Mouse (Mus musculus) fat pad, adult 2 months (tissue): ENCODE data around the gene Cacnb3.

Source experiments
- DNase-seq: peaks from one replicate; pipeline ENCODE4 v3.0.0-alpha.2; 2011; ENCODE audit warnings: low read depth, low spot score; ENCODE audit errors: extremely low read depth

Gene Cacnb3

GRCm38 (mm10) chr15:98674994-98675545, 44.4 kb downstream of the Cacnb3 start:
- no peak for DNase-seq

DNA sequence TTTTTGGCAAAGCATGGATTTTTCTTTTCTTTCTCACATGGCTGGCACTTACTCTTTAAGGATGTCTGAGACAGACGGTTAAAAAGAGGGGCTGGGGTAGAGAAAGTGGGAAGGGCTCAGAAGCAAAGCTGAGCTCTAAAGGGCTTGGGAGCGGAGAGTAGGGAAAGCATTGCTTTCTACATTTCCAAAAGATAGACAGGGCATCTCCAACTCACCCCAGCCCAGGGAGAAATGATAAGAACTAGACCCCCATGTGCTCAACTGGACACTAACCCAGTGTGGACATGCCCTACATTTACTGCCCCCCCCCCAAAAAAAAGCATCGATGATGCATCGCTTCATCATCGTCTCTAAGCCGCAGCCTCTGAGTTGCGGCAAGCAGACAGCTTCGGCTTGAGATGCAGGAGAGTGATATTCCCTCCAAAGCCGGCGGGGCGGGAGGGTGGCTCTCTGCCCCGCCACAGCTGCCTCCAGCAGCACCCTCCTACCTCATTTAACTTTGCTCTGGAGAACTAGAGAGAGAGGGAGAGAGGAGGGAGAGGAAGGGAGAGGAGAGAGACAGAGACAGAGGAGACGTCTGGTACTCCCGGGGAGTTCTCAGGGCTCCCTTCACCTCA, 45.1 kb downstream of the Cacnb3 start:
- DNase-seq, result no peak

GRCm38 (mm10) chr15:98676471-98676870, 45.8 kb downstream of the Cacnb3 start:
- DNase-seq, result no peak

- DNase-seq, result peak; percentile 40
Observed at GRCm38 (mm10) chr15:98676940-98677728, 46.5 kb downstream of the Cacnb3 start, which contains the start of gene Rnd1. Rnd1 (minus strand) TSS chr15:98677461.

DNA sequence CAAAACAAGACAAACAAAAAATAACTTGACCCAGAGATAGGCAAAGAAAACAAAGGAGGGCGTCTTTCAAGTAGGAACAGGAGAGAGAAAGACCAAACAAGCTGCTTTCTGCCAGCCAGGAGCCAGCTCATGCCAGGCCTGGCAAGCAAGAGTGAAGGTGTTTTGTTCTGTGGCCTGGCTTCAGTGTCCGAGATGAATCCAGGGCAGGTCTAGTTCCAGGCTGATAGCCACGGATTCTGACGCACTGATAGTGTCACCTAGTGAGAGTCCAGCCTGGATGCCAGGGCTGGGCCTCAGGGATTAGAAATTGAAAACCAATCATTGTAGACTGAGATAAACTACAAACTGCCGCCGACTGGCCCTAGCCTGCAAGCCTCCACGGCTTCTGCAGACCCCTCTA, 47.3 kb downstream of the Cacnb3 start:
- no peak for DNase-seq

DNA sequence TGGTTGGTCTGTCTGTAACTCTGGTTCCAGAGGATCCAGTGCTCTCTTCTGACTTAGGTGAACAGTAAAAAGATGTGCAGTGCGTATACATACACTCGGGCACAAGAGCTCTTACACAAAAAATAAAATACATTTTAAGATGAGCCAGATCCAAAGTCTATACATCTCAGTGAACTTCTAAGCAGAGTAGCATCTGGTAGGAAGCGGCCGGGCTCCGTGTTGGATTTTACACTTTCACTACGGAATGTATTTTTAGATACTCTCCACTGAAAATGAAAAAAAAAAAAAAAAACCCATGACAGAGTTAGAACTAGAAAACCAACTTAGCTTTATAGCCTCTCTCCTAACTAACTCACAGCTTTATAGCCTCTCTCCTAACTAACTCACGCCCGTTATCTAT, 50.0 kb downstream of the Cacnb3 start:
- DNase-seq, result no peak

GRCm38 (mm10) chr15:98681633-98682032, 51.0 kb downstream of the Cacnb3 start:
- no peak for DNase-seq

DNA sequence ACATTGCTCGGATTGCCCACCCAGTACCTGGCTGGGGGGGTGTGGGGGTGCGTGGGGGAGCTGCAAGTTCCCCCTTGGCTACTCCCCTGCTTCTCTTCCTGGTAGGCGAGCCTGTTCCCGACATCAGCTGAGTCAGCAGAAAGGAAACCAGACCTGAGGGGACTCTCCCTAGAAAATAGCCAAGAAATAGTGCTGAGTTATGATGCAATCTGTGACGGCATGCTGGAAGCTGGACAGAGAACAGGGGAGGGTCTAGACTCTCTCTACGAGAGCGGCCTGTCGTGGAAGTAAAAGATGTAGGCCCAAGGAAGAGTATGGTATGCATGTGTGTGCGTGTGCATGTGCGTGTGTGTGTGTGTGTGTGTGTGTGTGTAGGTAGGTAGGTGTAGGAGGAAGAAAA, 52.5 kb downstream of the Cacnb3 start:
- no peak for DNase-seq

DNA sequence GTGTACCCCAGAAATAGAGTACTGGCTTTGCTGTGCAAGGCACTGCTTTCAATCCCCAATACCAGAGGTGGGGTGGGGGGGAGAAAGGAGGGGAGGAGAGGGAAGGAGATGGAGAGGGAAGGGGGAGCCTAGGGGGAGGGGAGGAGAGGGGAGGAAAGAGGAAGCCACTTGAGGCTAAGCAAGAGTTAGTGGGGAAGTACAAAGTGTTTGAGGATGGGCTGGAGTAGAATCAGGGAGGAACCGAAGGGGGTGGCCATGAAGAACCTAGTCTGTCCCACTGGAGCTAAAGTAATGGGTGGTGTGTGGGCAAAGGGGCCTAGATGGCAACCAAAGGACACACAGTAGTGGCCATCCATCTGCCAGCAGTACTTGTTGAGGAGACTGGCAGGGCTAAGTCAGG, 53.1 kb downstream of the Cacnb3 start:
- DNase-seq, result no peak

GRCm38 (mm10) chr15:98685926-98686325, 55.3 kb downstream of the Cacnb3 start:
- no peak for DNase-seq

DNA sequence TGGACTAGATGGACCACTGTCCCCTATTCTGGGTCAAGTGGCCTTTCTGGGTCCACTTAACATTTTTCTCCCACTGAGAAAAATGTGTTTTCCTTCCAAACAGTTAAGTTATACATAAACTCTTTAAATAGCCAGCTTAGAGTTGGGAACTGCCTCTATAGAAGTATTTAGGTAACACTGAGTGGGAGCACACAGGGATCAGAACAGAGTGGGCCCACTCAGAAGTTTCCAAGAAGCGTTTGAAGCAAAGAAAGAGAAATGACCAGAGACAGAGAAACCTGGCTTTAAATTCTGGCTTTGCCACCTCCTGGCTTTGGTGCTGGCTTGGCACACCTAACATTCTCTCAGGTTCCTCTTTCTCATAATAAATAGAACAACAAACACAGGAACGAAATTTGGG, 59.0 kb downstream of the Cacnb3 start:
- DNase-seq, result no peak

DNA sequence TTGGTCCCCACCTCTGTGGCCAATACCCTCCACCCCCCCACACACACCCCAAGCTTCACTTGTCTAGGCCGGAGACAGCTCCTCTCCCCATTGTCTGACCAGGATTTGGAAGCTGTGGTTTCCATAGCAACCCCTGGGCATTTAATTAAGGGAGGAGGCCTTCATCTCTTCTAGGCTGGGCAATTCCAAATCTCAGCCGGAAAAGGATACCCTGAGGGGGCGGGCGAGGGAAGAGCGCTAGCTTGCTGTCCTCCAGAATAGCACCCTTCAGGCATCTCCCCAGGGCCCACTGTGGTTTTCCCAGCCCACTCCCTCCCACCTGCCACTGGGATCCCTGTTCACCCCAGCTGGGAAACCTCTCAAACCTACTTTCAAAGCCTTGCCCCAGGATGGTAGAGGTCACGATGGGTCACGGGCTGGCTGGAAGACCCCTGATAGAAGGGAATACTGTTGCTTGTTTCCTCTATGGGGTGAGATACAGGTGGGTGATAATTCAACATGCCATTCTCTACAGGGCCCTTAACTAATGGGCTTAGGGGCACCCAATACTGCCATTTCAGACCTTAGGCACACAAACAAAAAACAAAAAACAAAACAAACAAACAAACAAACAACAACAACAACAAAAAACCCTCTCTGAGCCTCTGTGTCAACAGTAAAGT, 61.0 kb downstream of the Cacnb3 start:
- no peak for DNase-seq

GRCm38 (mm10) chr15:98692171-98692715, 61.6 kb downstream of the Cacnb3 start:
- DNase-seq, result no peak
